Mouse (Mus musculus) embryo, embryonic 11.5 days (tissue): ENCODE measurements at regions not wholly inside any gene's neighbourhood (a gene's known extent, or its start where the extent isn't known, plus 50 kb on each side); places are given as distances from the start of the nearest gene placed in this dataset.

ENCODE experiments used
- DNase-seq: peaks from one replicate; pipeline ENCODE4 v3.0.0-alpha.2; 2012; ENCODE audit warnings: low read depth, low spot score

DNA sequence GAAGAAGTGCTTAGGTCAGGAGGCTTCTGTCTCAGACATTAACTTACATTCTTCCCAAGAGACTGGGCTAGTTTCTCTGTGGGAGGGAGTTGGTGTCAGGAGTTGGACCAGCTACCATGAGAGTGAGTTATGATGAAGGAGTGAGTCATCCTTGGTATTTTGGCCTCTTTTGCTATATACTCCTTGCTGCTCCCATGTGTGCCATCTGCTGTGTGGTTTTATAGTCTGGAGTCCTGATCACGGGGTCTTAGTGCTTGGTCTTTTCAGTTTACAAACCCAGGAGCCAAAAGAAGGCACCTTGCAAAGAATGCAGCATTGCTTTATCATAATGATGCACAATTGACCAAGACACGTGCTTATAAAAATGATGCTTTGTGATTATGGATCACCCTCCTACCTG lies 56.6 kb downstream of the Zfp503 start:
- no peak for DNase-seq

DNA sequence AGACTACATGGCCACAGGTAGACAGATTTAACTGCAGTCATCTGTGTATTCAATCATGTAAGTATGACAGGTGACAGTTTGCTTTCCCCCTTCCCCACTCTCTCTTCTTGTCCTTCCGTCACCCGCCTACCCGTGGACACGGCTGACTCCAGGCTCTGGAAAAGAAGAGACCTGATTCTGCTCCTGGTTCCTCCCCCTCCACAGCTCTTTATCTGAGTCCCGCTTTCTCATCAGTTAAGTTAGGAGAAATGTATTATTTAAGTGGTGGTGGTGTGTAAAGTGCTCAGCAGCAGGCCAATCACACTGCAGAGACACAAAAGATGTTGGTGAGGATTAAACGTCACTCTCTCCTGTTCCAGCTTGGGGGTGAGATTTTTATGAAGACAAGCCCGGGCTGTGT lies 57.5 kb downstream of the Zfp503 start:
- DNase-seq: no peak

DNA sequence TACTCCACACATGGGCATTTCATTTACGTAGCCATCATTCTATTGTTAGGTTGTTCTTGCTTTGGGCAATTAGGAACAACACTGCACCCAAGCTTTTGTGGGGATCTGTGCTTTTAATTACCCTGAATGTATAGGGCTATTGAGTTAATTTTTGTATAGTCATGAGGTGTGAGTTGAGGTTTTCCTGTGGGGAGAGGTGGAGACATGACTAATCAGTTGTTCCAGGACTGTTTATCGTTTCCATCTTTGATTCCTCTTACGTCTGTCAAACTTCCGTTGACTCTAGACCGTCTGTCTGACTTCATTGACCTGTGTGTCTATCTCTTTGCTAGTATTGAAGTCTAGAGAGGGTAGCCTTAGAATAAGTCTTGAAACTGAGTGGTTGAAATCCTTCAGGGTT lies 60.4 kb downstream of the Zfp503 start:
- DNase-seq: no peak

DNA sequence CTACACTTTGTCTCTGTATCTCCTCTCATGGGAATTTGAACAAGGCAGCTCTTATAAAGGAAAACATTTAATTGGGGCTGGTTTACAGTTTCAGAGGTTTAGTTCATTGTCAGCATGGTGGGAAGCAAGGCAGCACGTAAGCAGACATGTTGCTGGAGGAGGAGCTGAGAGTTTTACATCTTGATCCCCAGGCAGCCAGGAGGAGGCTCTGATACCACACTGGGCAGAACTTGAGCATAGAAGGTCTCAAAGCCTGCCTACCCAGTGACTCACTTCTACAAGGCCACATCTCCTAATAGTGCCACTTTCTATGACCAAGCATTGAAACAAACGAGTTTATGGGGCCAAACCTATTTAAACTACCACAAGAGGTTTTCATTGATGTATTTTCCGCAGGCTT lies 67.9 kb upstream of the Comtd1 start:
- no peak for DNase-seq

DNA sequence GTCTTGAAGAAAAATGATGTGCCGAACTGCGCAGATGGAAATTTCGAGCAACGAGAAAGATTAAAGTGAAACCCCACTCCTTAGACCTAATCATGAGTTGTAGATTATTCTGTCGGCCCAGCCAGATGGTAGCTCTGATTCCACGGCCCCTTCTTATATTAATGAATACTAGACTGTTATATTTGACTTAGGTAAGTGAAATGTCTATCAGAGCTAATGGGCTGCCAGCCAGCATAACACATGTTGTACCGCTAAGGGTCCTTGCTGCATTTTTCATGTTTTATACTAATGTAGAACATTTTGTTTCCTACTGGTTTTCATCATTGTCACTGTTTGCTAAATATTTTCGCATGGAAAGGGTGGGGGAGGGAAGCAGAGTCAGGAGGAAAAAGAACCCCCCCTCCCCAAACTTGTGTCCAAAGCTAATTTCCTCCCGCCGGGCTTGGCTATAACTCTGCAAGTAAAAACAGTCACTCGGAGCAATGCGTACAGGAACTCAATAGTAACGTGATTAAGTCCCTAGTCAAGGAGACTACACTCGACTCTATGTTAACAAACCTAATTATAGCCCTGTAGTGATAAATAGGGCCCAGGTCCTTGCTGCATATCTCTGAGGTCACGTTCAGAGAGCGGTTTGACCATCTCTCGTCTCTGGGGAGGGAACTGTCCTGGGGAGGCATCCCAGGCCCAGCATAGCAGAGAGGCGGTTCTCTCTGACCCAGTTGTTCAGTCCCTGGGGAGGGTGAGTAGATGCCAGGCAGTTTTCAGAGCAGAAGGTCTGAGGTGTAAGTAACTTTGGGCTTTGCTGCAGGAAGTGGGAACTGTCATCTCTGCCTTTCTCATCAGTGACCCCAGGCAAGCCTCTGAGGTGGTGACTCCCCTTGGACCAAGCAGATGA lies 56.0 kb upstream of the Comtd1 start:
- no peak for DNase-seq

DNA sequence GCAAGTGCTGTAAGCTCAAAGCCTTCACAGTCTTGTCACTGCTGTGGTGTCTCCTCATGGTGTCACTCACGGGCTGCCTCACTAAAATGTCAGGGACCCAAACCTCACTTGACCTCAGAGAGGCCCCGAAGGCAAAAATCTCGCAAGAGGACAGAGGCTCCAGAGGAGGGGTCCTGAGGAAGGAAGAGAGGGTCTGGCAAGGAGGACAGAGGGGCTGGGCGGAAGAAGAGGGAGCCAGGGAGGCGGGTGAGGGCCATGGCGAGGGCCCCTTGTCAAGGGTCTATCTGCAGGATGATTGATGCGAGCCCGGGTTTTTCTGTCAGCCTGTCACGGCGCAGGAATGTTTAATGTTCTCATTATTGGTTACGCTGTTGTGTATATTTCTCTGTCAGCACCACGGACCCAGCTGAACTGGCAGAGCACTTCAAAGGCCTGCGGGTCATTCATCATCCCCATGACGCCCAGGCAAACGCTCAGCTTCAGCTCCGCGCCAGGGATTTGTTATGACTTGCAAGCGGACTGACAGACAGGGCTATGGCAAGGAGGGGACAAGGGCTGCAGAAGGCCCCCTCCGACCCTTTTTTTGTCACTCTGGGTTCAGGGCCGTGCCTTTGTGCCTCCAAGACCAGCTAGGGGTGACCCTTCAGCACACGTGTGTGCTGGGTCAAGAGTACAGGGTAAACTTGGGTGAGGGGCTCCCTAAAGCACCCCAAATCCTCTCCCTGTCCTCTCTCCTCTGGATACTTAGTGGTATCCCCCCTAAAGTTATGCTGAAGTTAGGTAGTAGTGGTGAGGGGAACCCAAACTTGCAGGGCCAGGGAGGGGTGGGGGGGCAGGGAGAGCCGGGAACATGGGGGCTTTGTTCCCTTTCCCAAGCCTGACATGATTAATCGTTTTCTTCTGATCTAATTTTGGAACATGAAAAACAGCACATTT lies 55.1 kb upstream of the Comtd1 start:
- DNase-seq: peak; percentile 83

DNA sequence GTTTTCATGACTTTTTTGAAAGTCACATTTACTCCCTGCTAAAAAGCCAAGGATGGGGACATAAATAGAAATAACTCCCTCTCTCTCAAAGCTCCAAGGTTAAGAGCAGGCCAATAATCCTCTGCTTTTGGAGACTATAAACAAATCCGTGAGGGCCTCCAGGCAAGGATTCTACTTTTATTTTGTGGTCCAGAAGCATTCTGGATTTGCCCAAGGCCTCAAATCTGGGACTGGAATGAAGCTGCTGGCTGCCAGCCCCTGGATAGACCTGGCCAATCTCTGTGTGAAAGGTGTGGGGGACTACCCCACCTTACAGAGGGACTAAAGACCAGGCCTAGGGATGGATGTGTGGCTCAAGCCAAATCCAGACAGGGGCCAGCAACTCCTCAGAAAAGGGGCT lies 54.1 kb upstream of the Comtd1 start:
- DNase-seq: no peak

DNA sequence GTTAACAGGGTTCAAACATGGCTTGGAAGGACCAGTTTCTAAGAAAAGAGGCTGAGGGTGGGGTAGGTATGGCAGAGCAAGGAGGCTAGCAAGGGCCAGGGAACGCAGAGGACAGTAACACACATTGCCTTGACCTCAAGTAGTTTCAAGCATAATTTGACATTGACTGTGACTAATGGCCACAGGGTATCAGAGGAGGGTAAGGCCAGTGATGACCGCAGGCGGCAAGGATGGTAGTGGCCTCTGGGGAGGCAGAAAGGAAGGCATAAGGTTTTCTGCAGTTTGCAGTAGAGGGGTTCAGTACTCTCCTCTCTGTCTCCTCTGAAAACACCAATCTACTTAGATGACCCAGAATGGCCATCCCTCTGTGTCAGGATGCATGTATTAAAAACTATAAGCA lies 53.7 kb upstream of the Comtd1 start:
- DNase-seq: no peak

DNA sequence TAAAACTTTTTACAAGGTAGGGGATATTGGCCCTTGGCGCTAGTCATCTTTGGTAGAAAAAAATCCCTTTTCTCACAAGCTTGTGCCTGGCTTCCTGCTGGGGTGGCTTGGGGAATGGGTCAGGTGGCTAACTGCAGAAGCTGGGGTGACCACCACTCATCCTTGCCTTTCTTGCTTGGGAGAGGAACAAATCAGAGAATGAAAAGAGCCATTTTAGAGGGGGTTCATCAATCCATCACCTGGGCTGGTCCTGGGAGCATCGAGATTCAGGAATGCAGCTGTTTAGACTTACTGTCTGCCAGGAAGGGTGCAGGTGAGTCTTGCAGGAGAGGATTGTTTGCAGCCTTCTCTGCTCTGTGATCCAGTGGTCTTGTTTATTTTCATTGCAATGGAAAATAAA lies 52.2 kb upstream of the Comtd1 start:
- no peak for DNase-seq

DNA sequence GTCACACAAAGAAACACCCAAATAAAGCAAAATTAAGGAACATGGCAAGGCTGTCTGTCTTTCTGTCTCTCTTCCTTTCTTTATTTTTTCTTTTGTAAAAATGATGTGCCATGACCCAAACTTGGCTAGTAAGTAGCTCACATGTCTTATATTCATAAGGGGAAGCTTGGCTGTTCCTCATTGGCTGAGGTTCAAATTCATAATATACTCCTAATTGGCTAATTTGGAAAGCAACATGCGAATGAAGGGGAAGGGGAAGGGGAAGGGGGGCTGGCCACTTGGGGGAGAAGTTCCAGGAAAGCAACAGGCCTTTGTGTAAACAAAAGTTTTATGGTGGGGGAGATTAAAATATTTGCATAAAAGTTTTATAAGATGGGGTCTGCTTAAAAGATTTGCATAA lies 51.7 kb upstream of the Comtd1 start:
- no peak for DNase-seq
